Mouse (Mus musculus) thymus, postnatal 36 days (tissue): ENCODE data around the gene Ptger4.

Source experiments
- DNase-seq, 2 experiments: peaks; one replicate each; pipeline ENCODE4 v3.0.0; 2022; ENCODE audit warnings: mixed read lengths in 2 of 2

Ptger4 gene

GRCm38 (mm10) chr15:5243959-5244905, at the start of gene Ptger4:
Gene Ptger4, minus strand, starts transcription at chr15:5244187.
- DNase-seq = peak; percentile 99

- no peak for DNase-seq
Measured at GRCm38 (mm10) chr15:5288412-5288811, 44.4 kb upstream of the Ptger4 start.

- DNase-seq = no peak
Measured at GRCm38 (mm10) chr15:5287072-5287471, 43.1 kb upstream of the Ptger4 start.

- DNase-seq = no peak
Measured at GRCm38 (mm10) chr15:5281316-5281715, 37.3 kb upstream of the Ptger4 start.

GRCm38 (mm10) chr15:5279831-5280230, 35.8 kb upstream of the Ptger4 start:
- DNase-seq = no peak

GRCm38 (mm10) chr15:5278525-5278924, 34.5 kb upstream of the Ptger4 start:
- no peak for DNase-seq

- peak; percentile 66 to 71 for DNase-seq
Measured at GRCm38 (mm10) chr15:5273981-5274380, 30.0 kb upstream of the Ptger4 start.

GRCm38 (mm10) chr15:5266095-5266494, 22.1 kb upstream of the Ptger4 start:
- DNase-seq = no peak

GRCm38 (mm10) chr15:5262874-5263504, 19.0 kb upstream of the Ptger4 start:
- no peak for DNase-seq

- DNase-seq = no peak
Measured at GRCm38 (mm10) chr15:5262095-5262667, 18.2 kb upstream of the Ptger4 start.

GRCm38 (mm10) chr15:5261004-5261403, 17.0 kb upstream of the Ptger4 start:
- DNase-seq = no peak

GRCm38 (mm10) chr15:5260183-5260582, 16.2 kb upstream of the Ptger4 start:
- no peak for DNase-seq

GRCm38 (mm10) chr15:5250182-5250581, 6.2 kb upstream of the Ptger4 start:
- DNase-seq = no peak

- DNase-seq = no peak
Measured at GRCm38 (mm10) chr15:5243036-5243958, 690 bp downstream of the Ptger4 start.

GRCm38 (mm10) chr15:5242241-5243035, 1.5 kb downstream of the Ptger4 start:
- peak; percentile 61 for DNase-seq

- DNase-seq = peak; percentile 70 to 78
Measured at GRCm38 (mm10) chr15:5241304-5242201, 2.4 kb downstream of the Ptger4 start.

GRCm38 (mm10) chr15:5240360-5240759, 3.6 kb downstream of the Ptger4 start:
- no peak for DNase-seq

GRCm38 (mm10) chr15:5239901-5240300, 4.1 kb downstream of the Ptger4 start:
- DNase-seq = peak in 1 of 2 experiments; percentile 24

- no peak for DNase-seq
Measured at GRCm38 (mm10) chr15:5239361-5239760, 4.6 kb downstream of the Ptger4 start.

- DNase-seq = no peak
Measured at GRCm38 (mm10) chr15:5238553-5238952, 5.4 kb downstream of the Ptger4 start.

- DNase-seq = no peak
Measured at GRCm38 (mm10) chr15:5238073-5238472, 5.9 kb downstream of the Ptger4 start.
